Mouse (Mus musculus): ENCODE measurements around the gene Fam151b.

The Fam151b gene

DNA sequence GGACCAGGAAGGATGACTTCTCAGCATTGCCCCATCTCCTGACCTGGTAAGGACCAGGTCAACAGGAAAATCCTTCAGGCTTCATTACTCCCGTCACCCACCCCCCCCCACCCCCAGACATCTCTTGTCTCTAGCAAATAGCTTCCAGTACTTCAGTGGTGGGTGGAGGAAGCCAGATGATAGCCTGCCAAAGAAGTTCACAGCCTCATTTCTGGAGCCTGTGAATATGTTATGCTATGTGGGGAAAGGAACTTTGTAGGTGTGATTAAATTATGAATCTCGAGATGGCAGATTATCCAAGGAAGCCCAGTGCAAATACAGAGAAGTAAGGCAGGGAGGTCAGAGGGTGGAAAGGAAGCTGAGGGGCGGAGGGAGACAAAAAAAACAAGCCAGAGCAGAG lies 60.1 kb downstream of the Fam151b start:
- in situ Hi-C loops (cut with MboI; ENCODE audit: low sequenced_read_pairs) = no loop called here

- in situ Hi-C loops (cut with MboI; ENCODE audit: low sequenced_read_pairs) = no loop called here
Measured at GRCm38 (mm10) chr13:92419630-92420029, 64.2 kb downstream of the Fam151b start.

DNA sequence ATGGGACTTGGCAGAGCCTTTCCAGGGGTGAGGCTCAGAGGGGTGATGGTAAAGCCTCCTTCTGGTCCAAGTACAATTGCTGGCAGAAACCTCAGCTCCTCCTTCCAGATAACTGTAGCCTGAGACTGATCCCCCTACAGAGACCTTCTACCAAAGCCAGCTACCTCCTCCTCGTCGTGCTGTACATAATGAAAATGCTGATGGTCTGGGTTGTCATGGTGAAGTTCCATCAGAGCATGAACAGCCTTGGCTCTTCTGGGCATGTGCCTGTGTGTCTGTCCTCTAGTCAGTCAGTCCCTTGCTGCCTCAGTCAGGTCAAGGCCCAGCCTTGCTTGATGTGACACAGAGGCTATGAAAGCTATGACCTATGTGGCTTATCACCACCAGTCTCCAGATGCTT lies 73.3 kb downstream of the Fam151b start:
- in situ Hi-C loops (cut with MboI; ENCODE audit: low sequenced_read_pairs) = no loop called here

GRCm38 (mm10) chr13:92403496-92403895 lies 80.3 kb downstream of the Fam151b start:
- in situ Hi-C loops (cut with MboI; ENCODE audit: low sequenced_read_pairs) = no loop called here

DNA sequence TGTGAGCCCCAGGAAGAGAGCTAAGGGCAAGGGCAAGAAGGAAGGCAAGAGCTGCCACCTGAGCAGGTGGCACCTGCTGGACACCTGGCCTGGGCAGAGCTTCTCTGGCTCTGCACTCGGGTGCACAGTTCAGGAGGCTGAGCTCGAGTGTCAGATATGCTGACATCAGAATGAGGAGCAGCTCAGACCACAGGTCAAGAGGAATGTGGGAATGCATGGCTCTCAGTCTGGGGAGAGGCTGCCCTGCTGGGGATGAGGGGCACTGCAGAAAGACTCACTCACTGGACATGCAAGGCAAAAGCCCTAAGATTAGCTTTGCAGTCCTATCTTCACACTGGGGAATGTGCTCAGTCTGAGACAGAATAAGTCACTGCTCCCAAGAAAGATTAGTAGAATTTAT lies 81.8 kb downstream of the Fam151b start:
- in situ Hi-C loops (cut with MboI; ENCODE audit: low sequenced_read_pairs) = no loop called here
